Mouse (Mus musculus) intestine, embryonic 15.5 days (tissue): ENCODE measurements at regions not wholly inside any gene's neighbourhood (a gene's known extent, or its start where the extent isn't known, plus 50 kb on each side); places are given as distances from the start of the nearest gene placed in this dataset.

Experiments used
- ATAC-seq: fragments of 200-750 bp; cut with Nextera tagmentation; 2 replicates; pipeline ENCODE4 v1.8.0; 2017; ENCODE audit warnings: moderate TSS enrichment, moderate library complexity
- H3K27ac ChIP-seq: fragments of 300-500 bp; sonication (generic); 2 replicates; pipeline ENCODE4 v1.5.1; 2015; ENCODE audit warnings: mild to moderate bottlenecking, inconsistent platforms
- H3K27me3 ChIP-seq: fragments of 300-500 bp; sonication (generic); replicated peaks from 2 replicates; pipeline ENCODE4 v1.6.1; 2015; ENCODE audit warnings: inconsistent platforms
- H3K36me3 ChIP-seq: fragments of 300-500 bp; sonication (generic); 2 replicates; pipeline ENCODE4 v1.6.1; 2015; ENCODE audit warnings: inconsistent platforms
- H3K4me1 ChIP-seq: fragments of 300-500 bp; sonication (generic); replicated peaks from 2 replicates; pipeline ENCODE4 v1.6.1; 2015; ENCODE audit warnings: inconsistent platforms
- H3K4me2 ChIP-seq: fragments of 300-500 bp; sonication (generic); replicated peaks from 2 replicates; pipeline ENCODE4 v1.6.1; 2015; ENCODE audit warnings: mild to moderate bottlenecking, inconsistent platforms
- H3K4me3 ChIP-seq: fragments of 300-500 bp; sonication (generic); replicated peaks from 2 replicates; pipeline ENCODE4 v1.5.1; 2015; ENCODE audit warnings: inconsistent platforms
- H3K9ac ChIP-seq: fragments of 300-500 bp; sonication (generic); 2 replicates; pipeline ENCODE4 v1.6.1; 2015; ENCODE audit warnings: inconsistent platforms
- H3K9me3 ChIP-seq: fragments of 300-500 bp; sonication (generic); 2 replicates; pipeline ENCODE4 v1.6.1; 2016; ENCODE audit warnings: inconsistent platforms
- WGBS: fragments of 180-500 bp; shearing (Covaris S2); methylation state at CpG from one replicate; pipeline ENCODE4 v1.1.7; 2015; 5-methylcytosine and 5-hydroxymethylcytosine counted together

GRCm38 (mm10) chr12:56472856-56473647 lies 63.7 kb downstream of the Nkx2-1 start:
- no peak overlapping the region for H3K4me2 ChIP-seq
- H3K4me1 ChIP-seq, result no peaks in the 10 kb centered on the region
- no peak overlapping the region for H3K27ac ChIP-seq
- no peaks in the 10 kb centered on the region for H3K27me3 ChIP-seq
- WGBS, result 69% methylated on average over 10 of the region's 10 CpGs
- H3K9me3 ChIP-seq, result no peaks in the 10 kb centered on the region
- no peak overlapping the region for H3K9ac ChIP-seq
- H3K4me3 ChIP-seq, result no peak overlapping the region
- no peak for ATAC-seq
- no peaks in the 10 kb centered on the region for H3K36me3 ChIP-seq

- no peak overlapping the region for H3K27ac ChIP-seq
- H3K4me1 ChIP-seq, result no peaks in the 10 kb centered on the region
- H3K27me3 ChIP-seq, result no peaks in the 10 kb centered on the region
- H3K9ac ChIP-seq, result no peak overlapping the region
- no peak overlapping the region for H3K4me2 ChIP-seq
- no peaks in the 10 kb centered on the region for H3K9me3 ChIP-seq
- ATAC-seq, result no peak
- H3K36me3 ChIP-seq, result no peaks in the 10 kb centered on the region
- 77% methylated on average over 10 of the region's 10 CpGs for WGBS
- no peak overlapping the region for H3K4me3 ChIP-seq
Observed at GRCm38 (mm10) chr12:56470932-56471500, 65.7 kb downstream of the Nkx2-1 start.

GRCm38 (mm10) chr12:56459508-56460119 lies 77.1 kb downstream of the Nkx2-1 start:
- peaks cover 4% of the 10 kb centered on the region; the same call in 1 of the 2 replicates for H3K27me3 ChIP-seq
- 9% methylated on average over 10 of the region's 10 CpGs for WGBS
- no peaks in the 10 kb centered on the region for H3K9me3 ChIP-seq
- H3K36me3 ChIP-seq, result no peaks in the 10 kb centered on the region
- no peak overlapping the region for H3K4me3 ChIP-seq
- ATAC-seq, result no peak
- H3K27ac ChIP-seq, result no peak overlapping the region
- H3K4me1 ChIP-seq, result no peaks in the 10 kb centered on the region
- no peak overlapping the region for H3K4me2 ChIP-seq
- H3K9ac ChIP-seq, result no peak overlapping the region

GRCm38 (mm10) chr12:56458665-56459507 lies 77.8 kb downstream of the Nkx2-1 start:
- no peaks in the 10 kb centered on the region for H3K9me3 ChIP-seq
- no peaks in the 10 kb centered on the region for H3K36me3 ChIP-seq
- H3K4me2 ChIP-seq, result 0 out of 2 replicates have a peak overlapping the region, but pooled peaks have one; percentile 9
- H3K27me3 ChIP-seq, result peaks cover 4% of the 10 kb centered on the region; the same call in 1 of the 2 replicates
- no peak overlapping the region for H3K4me3 ChIP-seq
- H3K27ac ChIP-seq, result no peak overlapping the region
- WGBS, result 12% methylated on average over 16 of the region's 16 CpGs
- no peak for ATAC-seq
- H3K9ac ChIP-seq, result no peak overlapping the region
- no peaks in the 10 kb centered on the region for H3K4me1 ChIP-seq

- Histone ChIP-seq H3K27ac (no peak overlapping the region), H3K4me3 (no peak overlapping the region), H3K9ac (no peak overlapping the region), H3K4me1 (no peaks in the 10 kb centered on the region), H3K4me2 (no peak overlapping the region), H3K27me3 (peaks cover 4% of the 10 kb centered on the region; the same call in 1 of the 2 replicates), H3K36me3 (no peaks in the 10 kb centered on the region), H3K9me3 (no peaks in the 10 kb centered on the region)
- WGBS, result 56% methylated on average over 5 of the region's 5 CpGs
- no peak for ATAC-seq
Observed at GRCm38 (mm10) chr12:56457951-56458350, 78.8 kb downstream of the Nkx2-1 start.

GRCm38 (mm10) chr12:56457356-56457755 lies 79.4 kb downstream of the Nkx2-1 start:
- H3K4me3 ChIP-seq, result no peak overlapping the region
- H3K9me3 ChIP-seq, result no peaks in the 10 kb centered on the region
- WGBS, result 19% methylated on average over 2 of the region's 2 CpGs
- H3K4me1 ChIP-seq, result no peaks in the 10 kb centered on the region
- peaks cover 4% of the 10 kb centered on the region; the same call in 1 of the 2 replicates for H3K27me3 ChIP-seq
- H3K4me2 ChIP-seq, result no peak overlapping the region
- no peak overlapping the region for H3K27ac ChIP-seq
- no peak for ATAC-seq
- H3K9ac ChIP-seq, result no peak overlapping the region
- no peaks in the 10 kb centered on the region for H3K36me3 ChIP-seq

- Histone ChIP-seq H3K27ac (no peak overlapping the region), H3K36me3 (no peaks in the 10 kb centered on the region), H3K27me3 (no peaks in the 10 kb centered on the region), H3K4me3 (no peak overlapping the region), H3K9ac (no peak overlapping the region), H3K9me3 (no peaks in the 10 kb centered on the region), H3K4me1 (no peaks in the 10 kb centered on the region), H3K4me2 (no peak overlapping the region)
- ATAC-seq, result no peak
- 73% methylated on average over 2 of the region's 2 CpGs for WGBS
Observed at GRCm38 (mm10) chr12:56450261-56450660, 86.4 kb downstream of the Nkx2-1 start.

- H3K9ac ChIP-seq, result no peak overlapping the region
- H3K4me3 ChIP-seq, result no peak overlapping the region
- H3K27me3 ChIP-seq, result no peaks in the 10 kb centered on the region
- H3K4me1 ChIP-seq, result no peaks in the 10 kb centered on the region
- no peak overlapping the region for H3K4me2 ChIP-seq
- no peaks in the 10 kb centered on the region for H3K9me3 ChIP-seq
- ATAC-seq, result no peak
- no peaks in the 10 kb centered on the region for H3K36me3 ChIP-seq
- 82% methylated on average over 12 of the region's 12 CpGs for WGBS
- H3K27ac ChIP-seq, result no peak overlapping the region
Observed at GRCm38 (mm10) chr12:56448786-56449564, 87.7 kb downstream of the Nkx2-1 start.

GRCm38 (mm10) chr12:56441166-56441817 lies 95.4 kb downstream of the Nkx2-1 start:
- Histone ChIP-seq H3K4me1 (no peaks in the 10 kb centered on the region), H3K4me2 (no peak overlapping the region), H3K9me3 (no peaks in the 10 kb centered on the region), H3K27ac (no peak overlapping the region), H3K36me3 (no peaks in the 10 kb centered on the region), H3K27me3 (no peaks in the 10 kb centered on the region), H3K4me3 (no peak overlapping the region), H3K9ac (no peak overlapping the region)
- ATAC-seq, result no peak
- 68% methylated on average over 8 of the region's 8 CpGs for WGBS

- no peak overlapping the region for H3K4me2 ChIP-seq
- no peak overlapping the region for H3K27ac ChIP-seq
- no peaks in the 10 kb centered on the region for H3K36me3 ChIP-seq
- no peaks in the 10 kb centered on the region for H3K4me1 ChIP-seq
- no peak overlapping the region for H3K9ac ChIP-seq
- no peaks in the 10 kb centered on the region for H3K27me3 ChIP-seq
- H3K9me3 ChIP-seq, result no peaks in the 10 kb centered on the region
- H3K4me3 ChIP-seq, result no peak overlapping the region
- WGBS, result 62% methylated on average over 12 of the region's 12 CpGs
- ATAC-seq, result no peak
Observed at GRCm38 (mm10) chr12:56440068-56440847, 94.6 kb upstream of the Mbip start.

- WGBS, result 66% methylated on average over 3 of the region's 3 CpGs
- ATAC-seq, result no peak
- Histone ChIP-seq H3K4me1 (no peaks in the 10 kb centered on the region), H3K9me3 (no peaks in the 10 kb centered on the region), H3K36me3 (no peaks in the 10 kb centered on the region), H3K4me2 (no peak overlapping the region), H3K4me3 (no peak overlapping the region), H3K27ac (no peak overlapping the region), H3K27me3 (no peaks in the 10 kb centered on the region), H3K9ac (no peak overlapping the region)
Observed at GRCm38 (mm10) chr12:56438384-56438783, 92.7 kb upstream of the Mbip start.
